Mouse (Mus musculus) layer of hippocampus, postnatal 25 days (tissue): ENCODE results near the gene Tspan14. TPM values are rescaled to one million over a fixed set of nuclear protein-coding genes. Genes with fewer than 3 reads are reported as not detected.

ENCODE experiments used
- DNase-seq, 2 experiments: peaks; one replicate each; pipeline ENCODE4 v3.0.0; 2022; ENCODE audit warnings: mixed read lengths in 2 of 2, low spot score in 1 of 2; ENCODE audit errors: extremely low spot score in 1 of 2
- total RNA-seq, 2 experiments: library from RNA; stranded (reverse); gene quantifications; 2 replicates each; pipeline ENCODE4 v1.2.3; 2021

Gene Tspan14
- total RNA-seq, 2 experiments from 2014 or later, result 40.9 to 41.0 TPM

- DNase-seq, result no peak
These were observed 11.5 kb downstream of the Tspan14 start for GRCm38 (mm10) chr14:40955146-40955545.

GRCm38 (mm10) chr14:40953381-40953780 is 13.2 kb downstream of the Tspan14 start:
- DNase-seq, result no peak

- DNase-seq, result no peak
These were observed 13.9 kb downstream of the Tspan14 start for GRCm38 (mm10) chr14:40952715-40953114.

DNA sequence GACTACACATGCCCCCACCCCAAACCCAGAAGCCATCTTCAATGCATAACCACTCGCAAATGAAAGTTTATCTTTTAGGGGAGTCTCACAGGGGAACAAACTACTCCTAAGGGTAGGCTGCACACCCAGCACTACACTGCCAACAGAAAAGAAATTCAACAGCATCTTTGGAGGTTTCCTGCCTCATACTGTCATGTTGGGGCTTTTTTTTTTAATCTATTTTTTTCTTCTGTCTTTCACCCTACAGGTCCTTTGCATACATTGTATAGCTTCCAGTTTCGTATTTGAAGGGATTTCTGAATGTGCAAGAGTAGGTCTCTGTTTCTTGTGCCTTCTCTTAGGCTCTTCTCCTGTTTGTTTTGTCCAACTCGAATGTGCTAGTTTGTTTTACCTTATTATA is 14.3 kb downstream of the Tspan14 start:
- DNase-seq, result no peak

DNA sequence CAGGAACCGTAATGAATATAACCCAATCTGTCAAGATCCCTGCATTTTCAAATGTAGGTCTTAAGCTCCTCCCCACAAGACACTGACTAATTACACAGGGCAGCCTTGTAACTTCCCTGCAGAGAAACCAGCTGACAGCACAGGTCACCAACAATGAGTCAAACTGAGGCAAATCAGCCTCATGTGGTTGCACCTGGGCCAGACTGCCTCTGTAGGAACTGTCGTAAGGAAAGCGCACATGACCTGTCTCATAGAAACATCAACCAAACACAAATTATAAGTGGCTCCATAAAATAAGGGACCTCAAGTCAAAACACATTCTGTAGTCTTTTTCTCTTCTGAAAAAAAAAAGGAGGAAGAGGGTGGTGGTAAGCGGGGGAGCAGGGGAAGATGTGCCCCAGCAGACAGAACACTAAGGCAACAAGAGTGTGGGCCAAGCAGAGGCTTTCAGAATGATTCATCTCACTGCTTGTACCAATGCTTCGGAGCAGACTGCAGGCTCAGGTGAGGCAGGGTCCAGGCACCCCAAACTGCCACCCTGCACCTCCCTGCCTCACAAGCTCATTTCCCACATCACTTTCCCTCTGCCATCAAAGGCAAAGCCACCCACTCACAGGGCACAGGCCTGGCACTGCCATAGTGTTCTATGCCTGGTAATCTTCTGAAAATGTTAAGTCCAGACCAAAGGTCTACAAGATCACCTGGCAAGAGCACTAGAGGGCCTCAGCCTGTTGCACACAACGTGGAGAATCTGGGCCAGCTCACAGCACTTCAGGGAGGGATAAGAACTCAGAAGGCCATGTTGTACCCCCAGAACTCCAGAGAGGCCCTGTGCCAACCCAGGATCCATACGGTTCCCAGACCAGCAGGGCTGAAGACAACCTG is 16.6 kb downstream of the Tspan14 start:
- DNase-seq, result no peak

- no peak for DNase-seq
These were observed 17.6 kb downstream of the Tspan14 start for GRCm38 (mm10) chr14:40949047-40949446.

DNA sequence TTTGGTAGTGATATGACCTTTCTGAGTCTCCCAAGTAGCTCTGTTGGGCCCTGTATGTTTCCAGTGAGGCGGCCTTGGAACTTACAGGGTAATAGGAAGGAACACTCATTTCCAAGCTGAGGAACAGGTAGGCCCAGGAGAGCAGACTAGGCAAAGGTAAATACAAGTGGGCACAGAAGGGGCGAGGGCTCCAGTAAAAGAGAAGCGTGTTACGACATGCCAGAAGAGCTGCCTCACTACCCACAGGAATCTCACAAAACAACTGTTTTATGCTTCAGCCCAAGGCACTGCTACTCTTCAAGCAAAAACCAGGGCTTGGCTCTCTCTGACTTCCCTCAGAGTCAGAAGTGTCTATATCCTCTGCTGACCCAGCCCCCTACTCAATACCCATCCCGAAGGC is 18.1 kb downstream of the Tspan14 start:
- DNase-seq, result no peak

DNA sequence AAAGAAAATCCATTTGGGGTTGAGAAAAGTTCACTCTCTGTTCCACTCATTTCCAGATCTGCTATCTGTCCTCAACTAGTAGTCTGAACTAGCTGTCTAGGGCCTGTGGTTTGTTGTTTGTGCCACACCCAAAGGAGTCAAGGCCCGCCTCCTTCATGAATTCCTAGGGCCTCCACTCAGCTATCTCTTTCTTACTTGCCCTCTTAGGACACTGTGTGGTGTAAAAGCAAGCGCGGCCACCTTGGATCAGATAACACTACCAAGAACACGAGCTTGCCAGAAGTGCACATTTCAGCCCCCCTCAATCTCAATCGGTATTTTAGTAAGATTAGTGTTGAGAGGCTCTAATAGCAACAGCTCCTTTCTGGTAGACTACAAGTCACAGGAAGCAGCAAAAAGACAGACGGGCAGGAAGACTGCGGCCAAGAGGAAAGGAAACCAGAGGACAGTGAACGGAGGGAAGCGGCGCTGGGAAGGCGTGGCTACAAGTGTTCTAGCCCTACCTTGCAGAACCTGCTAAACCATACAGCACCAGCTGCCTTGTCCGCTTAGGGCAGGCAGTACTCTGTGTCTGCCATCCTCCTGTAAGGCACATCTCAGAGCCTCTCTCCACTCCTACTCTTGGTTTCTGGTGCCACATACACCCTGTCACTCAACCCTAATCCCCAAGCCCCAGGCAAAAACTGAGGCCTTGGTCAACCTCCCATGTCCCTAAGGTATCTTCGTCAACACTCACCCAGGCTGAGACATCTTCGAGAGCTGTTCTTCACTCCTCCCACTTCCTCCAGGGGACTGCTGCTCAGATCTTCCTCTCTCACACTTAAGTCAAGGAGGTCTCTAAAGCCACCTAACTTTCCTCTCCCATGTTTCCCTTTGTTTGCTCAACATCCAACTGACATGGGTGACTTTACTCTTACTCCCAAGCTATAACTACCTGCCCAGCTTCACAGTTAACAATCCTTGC is 18.9 kb downstream of the Tspan14 start:
- no peak for DNase-seq

- DNase-seq, result no peak
These were observed 22.8 kb downstream of the Tspan14 start for GRCm38 (mm10) chr14:40943802-40944201.

DNA sequence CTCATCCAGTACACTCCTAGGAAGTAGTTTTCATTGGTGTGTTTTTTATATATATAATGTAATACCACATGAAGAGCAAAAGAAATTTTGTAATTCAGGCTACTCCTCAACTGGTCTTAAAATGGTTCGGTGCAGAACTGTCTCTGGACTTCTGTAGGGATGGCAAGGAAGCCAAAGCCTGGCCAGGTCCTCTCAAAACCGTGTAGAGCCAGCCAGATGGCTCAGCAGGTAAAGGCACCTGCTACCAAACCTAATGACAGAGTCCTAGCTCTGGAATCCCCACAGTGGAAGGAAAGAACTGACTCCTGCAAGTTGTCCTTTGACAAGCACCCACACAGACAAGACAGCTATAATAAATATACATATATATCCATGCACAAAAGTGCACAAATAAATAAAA is 24.2 kb downstream of the Tspan14 start:
- DNase-seq, result no peak

DNA sequence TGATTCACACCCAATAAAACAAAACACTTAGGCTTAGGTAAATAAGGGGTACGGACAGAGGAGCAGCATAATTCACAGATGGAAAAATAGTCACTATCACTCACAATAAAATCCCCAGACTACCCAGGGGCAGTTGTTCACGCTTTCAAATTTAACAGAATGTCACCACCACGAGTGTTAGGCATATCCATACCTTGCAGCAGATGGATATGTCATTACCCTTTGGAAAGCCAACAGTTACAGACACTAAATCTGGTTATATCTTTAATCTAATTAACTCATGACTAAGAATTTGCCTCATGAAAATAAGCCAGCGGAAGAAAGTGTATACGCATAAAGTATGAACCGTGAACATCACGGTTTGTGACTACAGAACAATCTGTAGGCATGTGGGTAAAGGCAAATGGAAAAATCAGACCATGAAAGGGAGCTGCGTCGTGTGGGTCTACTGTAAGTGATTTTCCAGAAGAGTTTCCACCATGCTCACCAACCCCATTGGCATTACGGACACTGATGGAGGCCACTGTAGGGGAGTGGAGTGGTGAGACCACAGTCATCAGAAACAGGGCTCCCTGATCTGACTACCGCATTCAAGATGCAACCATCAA is 28.1 kb downstream of the Tspan14 start:
- no peak for DNase-seq

GRCm38 (mm10) chr14:40937052-40937451 is 29.6 kb downstream of the Tspan14 start:
- DNase-seq, result no peak

DNA sequence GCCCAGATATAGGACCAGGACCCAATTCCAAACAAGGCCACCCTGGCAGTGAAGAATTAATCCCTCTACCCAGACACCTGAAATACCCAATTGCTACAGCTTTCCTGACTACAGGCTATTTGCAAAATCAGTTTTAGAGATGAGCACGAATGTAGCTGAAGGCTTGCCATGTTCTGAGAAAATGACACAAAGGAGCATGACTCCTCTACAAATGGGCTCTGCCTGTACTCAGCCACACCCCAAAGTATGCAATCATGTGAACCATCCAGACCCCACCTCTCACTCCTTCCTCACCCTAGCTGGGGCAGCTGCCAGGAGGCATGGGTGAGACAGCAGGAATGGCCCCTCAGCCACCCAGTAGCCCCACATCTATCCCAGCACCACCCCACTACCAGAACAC is 31.1 kb downstream of the Tspan14 start:
- no peak for DNase-seq

DNA sequence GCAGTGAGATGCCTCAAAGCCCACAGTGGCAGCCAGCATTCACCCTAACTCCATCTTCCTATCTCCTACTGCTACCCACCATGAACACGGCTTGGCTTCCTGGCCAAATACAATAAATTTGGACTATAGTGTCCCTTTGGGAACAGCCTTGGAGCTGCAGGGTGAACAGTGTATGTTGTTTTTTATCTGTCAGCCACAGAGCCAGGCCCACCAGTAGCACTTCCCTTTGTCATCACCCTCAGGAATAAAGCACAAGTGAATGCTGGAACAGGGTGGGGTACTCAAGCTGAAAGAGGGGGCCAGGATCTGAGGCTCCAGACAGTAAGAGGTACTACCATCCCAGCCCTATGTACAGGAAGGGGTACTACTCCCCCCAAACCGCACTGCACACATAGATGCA is 31.6 kb downstream of the Tspan14 start:
- DNase-seq, result no peak

- DNase-seq, result no peak
These were observed 33.3 kb downstream of the Tspan14 start for GRCm38 (mm10) chr14:40933328-40933727.

DNA sequence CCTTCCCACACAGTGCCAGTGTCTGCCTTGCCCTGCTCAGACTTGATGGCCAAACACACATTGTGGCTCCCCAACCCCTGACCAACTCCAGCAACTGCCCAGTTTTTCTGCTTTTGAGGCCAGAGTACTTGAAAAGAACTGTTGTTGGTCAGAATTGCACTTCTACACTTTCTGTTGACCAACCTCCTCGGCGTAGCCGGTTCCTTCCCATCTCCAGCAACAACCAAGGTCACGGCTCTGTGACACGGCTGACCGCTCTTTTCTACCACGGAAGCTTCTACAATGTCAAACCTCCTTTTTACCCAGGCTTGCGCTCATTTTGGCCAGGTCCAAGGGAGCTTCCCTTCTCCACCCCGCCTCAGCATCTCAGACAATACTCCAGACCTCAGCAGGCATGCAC is 34.4 kb downstream of the Tspan14 start:
- no peak for DNase-seq

GRCm38 (mm10) chr14:40931115-40931829 is 35.3 kb downstream of the Tspan14 start:
- DNase-seq, result no peak

DNA sequence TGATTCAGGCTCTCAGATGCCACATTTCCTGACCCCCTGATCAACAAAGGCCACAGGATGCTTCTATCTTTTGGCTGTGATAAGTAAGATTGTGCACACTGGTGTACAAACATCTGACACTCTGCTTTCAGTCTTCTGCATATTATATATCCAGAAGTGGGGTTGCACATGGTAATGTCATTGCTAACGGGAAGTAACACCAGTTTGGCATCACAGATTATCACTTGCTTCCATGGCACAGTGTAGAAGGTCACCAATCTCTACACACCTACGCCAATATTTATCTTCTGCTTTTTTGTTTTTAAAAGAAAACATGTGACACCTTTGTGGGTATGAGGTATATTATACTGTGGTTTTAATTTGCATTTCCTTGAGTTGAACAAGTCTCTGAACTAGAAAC is 36.7 kb downstream of the Tspan14 start:
- no peak for DNase-seq

DNA sequence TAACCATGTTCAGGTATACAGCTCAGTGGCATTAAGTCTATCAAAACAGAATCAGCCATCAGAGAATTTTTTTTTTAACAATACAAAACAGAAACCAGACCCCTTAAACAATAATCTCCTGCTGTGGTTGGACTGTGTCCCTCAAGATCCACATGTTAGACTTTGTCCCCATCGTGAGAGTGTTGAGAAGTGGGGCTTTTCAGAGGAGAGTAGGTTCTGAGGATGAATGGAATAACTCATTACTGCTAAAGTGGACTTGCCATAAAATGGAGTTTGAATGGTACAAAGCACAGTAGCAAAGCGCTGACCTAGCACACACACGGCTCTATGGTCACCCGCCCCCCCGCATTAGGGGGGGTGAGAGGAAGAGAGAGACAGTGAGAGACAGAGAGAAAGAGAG is 37.7 kb downstream of the Tspan14 start:
- no peak for DNase-seq

DNA sequence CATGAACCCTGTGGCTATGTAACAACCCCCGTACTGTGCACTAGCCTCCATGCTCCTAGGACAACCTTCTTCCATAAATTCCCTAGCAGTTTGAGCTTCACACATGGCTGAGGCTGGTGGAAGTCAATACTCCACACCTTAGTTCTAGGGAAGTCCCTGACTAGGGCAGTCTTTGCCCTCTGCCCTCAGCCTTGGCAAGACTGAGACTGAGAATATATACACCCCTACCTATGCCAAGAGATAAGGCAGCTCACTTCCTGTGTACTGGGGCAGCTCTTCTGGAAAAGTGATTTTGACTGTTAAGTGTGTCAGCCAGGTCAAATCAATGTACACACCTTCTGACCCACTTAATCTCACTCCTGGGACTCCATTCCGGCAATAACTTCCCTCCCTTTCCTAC is 39.6 kb downstream of the Tspan14 start:
- DNase-seq, result no peak
